Mouse (Mus musculus): ENCODE results near the gene Paqr4. TPM values are rescaled to one million over a fixed set of nuclear protein-coding genes. Genes with fewer than 3 reads are reported as not detected.

Paqr4 gene
- polyA plus RNA-seq, 1 experiment from 2014 or later = 26.3 TPM

DNA sequence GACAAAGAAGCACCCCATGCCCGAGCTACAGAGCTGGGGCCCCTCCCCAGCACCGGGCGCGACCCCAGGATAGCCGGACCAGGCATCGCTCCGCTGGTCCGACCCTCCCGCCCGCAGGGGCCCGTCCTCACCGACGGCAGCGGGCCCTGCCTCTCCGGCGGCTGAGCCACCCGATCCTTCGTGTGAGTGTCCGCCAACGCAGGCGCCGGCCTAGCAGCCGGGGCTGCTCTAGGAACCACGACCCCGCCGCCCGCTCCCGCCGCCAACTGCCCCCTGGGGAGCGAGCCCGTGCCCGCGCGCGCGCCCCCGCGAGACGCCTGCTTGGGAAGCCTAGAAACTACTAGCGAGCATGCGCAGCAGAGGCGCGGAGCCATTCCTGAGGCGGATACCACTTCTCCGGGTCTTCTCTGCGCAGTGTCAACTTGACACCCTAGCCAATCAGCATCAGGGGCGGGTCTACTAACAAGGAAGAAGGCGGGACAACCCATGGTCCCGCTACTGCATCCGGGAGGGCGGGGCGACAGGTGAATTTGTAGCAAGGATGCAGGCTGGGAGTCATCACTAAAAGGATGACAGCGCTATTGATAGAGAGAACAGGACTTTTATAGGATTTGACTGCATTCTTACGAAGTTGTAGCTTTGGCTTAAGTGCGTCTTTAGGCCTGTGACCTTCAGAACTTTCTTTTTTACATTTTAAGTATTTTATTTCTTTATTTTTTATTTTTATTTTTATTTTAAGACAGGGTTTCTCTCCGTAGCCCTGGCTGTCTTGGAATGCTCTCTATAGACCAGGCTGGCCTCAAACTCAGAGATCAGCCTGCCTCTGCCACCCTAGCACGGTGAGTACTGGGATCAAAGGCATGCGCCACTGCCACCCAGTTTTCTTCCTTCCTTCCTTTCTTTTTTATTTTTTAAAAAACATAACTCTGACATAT lies 30.9 kb upstream of the Paqr4 start, which contains the start of gene Flywch1:
Gene Flywch1, minus strand, starts transcription at position 319 of the 935 bp plus-strand sequence.
- Histone ChIP-seq H3K4me3 (ENCODE audit: low read depth, low read length) (peak within 1 kb of the TSS; percentile 66), H3K9ac (ENCODE audit: low read length) (peak within 1 kb of the TSS; percentile 83), H3K36me3 (ENCODE audit: control insufficient read depth, insufficient read depth, low read length) (peaks cover 2% of the 10 kb centered on the region; the same call in 1 of the 2 replicates), H3K27ac (replicated peaks) (peak within 1 kb of the TSS; percentile 72), H3K9me3 (ENCODE audit: control insufficient read depth, low read length) (no peaks in the 10 kb centered on the region), H3K4me1 (replicated peaks; ENCODE audit: control insufficient read depth, insufficient read depth) (no peaks in the 10 kb centered on the region), H3K27me3 (ENCODE audit: control insufficient read depth, insufficient read depth, low read length) (no peaks in the 10 kb centered on the region), H3K4me2 (replicated peaks; ENCODE audit: low read depth) (peak within 1 kb of the TSS; percentile 80)
- no peak; the same call in 1 of the 2 replicates for TF ChIP-seq CTCF (IDR thresholded peaks at IDR 0.05; ENCODE audit: low read depth)
- TF ChIP-seq EP300 (optimal IDR thresholded peaks at IDR 0.05) = no peak
- ATAC-seq (ENCODE audit: low FRiP score, low TSS enrichment) (peak; percentile 98), DNase-seq (ENCODE audit: low spot score) (peak; percentile 97)
- 3% methylated on average over 53 of the region's 58 CpGs for WGBS

- Histone ChIP-seq H3K4me2 (replicated peaks; ENCODE audit: low read depth) (peak overlapping the region; percentile 80), H3K27ac (replicated peaks) (peak overlapping the region; percentile 72), H3K4me1 (replicated peaks; ENCODE audit: control insufficient read depth, insufficient read depth) (no peaks in the 10 kb centered on the region), H3K27me3 (ENCODE audit: control insufficient read depth, insufficient read depth, low read length) (no peaks in the 10 kb centered on the region), H3K4me3 (ENCODE audit: low read depth, low read length) (peak overlapping the region; percentile 66), H3K9ac (ENCODE audit: low read length) (peak overlapping the region; percentile 83), H3K9me3 (ENCODE audit: control insufficient read depth, low read length) (no peaks in the 10 kb centered on the region), H3K36me3 (ENCODE audit: control insufficient read depth, insufficient read depth, low read length) (peaks cover 2% of the 10 kb centered on the region; the same call in 1 of the 2 replicates)
- WGBS = 2% methylated on average over 19 of the region's 19 CpGs
- ATAC-seq (ENCODE audit: low FRiP score, low TSS enrichment) (no peak), DNase-seq (ENCODE audit: low spot score) (no peak)
- TF ChIP-seq EP300 (optimal IDR thresholded peaks at IDR 0.05) (no peak), CTCF (IDR thresholded peaks at IDR 0.05; ENCODE audit: low read depth) (no peak)
These were observed 30.2 kb upstream of the Paqr4 start for GRCm38 (mm10) chr17:23770896-23771283.

DNA sequence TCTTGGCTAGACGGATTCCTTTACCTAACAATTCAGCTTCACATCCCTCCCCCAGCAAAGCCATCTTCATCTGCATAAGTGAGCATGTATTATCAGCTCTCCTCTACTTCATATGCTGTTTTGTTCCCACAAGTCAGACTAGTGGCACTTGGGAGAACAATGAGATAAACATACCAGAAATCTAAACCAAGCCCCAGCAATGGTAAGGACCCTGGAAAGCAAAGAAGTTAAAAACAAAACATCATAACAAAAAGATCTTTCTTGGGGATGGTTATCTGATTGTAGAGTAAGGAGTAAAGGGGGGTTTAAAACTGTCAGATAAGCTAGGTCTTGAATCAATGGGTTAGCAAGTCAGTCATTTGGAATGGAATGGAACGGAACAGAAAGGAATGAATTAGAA lies 29.8 kb upstream of the Paqr4 start:
- no peak overlapping the region for H3K27ac ChIP-seq (replicated peaks)

DNA sequence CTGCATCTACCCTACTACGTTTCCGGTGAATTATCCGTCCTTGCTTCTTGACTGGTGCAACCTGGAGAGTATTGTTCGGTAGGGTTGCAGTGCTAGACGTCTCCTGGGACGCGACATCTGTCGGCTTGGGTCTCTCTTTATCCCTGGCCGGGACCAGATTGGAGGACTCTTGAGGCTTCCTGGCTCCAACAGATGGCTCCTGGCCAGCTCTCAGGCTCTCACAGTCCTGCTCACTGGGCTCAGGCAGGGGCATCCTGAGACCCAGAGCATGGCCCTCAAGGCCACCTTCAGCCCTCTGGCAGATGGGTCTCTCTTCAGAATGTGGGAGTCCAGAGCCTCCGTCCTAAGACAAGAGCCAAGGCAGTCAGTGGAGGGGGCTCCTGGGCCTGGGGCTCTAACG lies 22.3 kb upstream of the Paqr4 start:
- 91% methylated on average over 11 of the region's 11 CpGs for WGBS
- Histone ChIP-seq H3K4me2 (replicated peaks; ENCODE audit: low read depth) (no peak overlapping the region), H3K9me3 (ENCODE audit: control insufficient read depth, low read length) (no peaks in the 10 kb centered on the region), H3K4me3 (ENCODE audit: low read depth, low read length) (no peak overlapping the region), H3K9ac (ENCODE audit: low read length) (no peak overlapping the region), H3K27me3 (ENCODE audit: control insufficient read depth, insufficient read depth, low read length) (no peaks in the 10 kb centered on the region), H3K27ac (replicated peaks) (no peak overlapping the region), H3K36me3 (ENCODE audit: control insufficient read depth, insufficient read depth, low read length) (peaks cover 10% of the 10 kb centered on the region; the same call in 1 of the 2 replicates), H3K4me1 (replicated peaks; ENCODE audit: control insufficient read depth, insufficient read depth) (no peaks in the 10 kb centered on the region)
- no peak for DNase-seq (ENCODE audit: low spot score)
- no peak for ATAC-seq (ENCODE audit: low FRiP score, low TSS enrichment)
- no peak for TF ChIP-seq CTCF (IDR thresholded peaks at IDR 0.05; ENCODE audit: low read depth)
- TF ChIP-seq EP300 (optimal IDR thresholded peaks at IDR 0.05) = no peak

More for the DNA sequence above, 29.8 kb upstream of the Paqr4 start:
- Histone ChIP-seq H3K4me2 (replicated peaks; ENCODE audit: low read depth) (peak overlapping the region; percentile 80), H3K4me1 (replicated peaks; ENCODE audit: control insufficient read depth, insufficient read depth) (no peaks in the 10 kb centered on the region), H3K9me3 (ENCODE audit: control insufficient read depth, low read length) (no peaks in the 10 kb centered on the region), H3K9ac (ENCODE audit: low read length) (no peak overlapping the region; the same call in 1 of the 2 replicates), H3K4me3 (ENCODE audit: low read depth, low read length) (peak overlapping the region; percentile 66), H3K36me3 (ENCODE audit: control insufficient read depth, insufficient read depth, low read length) (peaks cover 2% of the 10 kb centered on the region; the same call in 1 of the 2 replicates), H3K27me3 (ENCODE audit: control insufficient read depth, insufficient read depth, low read length) (no peaks in the 10 kb centered on the region)
- WGBS = 37% methylated on average over 2 of the region's 2 CpGs
- DNase-seq (ENCODE audit: low spot score) (no peak), ATAC-seq (ENCODE audit: low FRiP score, low TSS enrichment) (no peak)
- no peak for TF ChIP-seq EP300 (optimal IDR thresholded peaks at IDR 0.05)
- TF ChIP-seq CTCF (IDR thresholded peaks at IDR 0.05; ENCODE audit: low read depth) = no peak

GRCm38 (mm10) chr17:23761155-23761554 lies 20.5 kb upstream of the Paqr4 start:
- Histone ChIP-seq H3K27me3 (ENCODE audit: control insufficient read depth, insufficient read depth, low read length) (no peaks in the 10 kb centered on the region), H3K36me3 (ENCODE audit: control insufficient read depth, insufficient read depth, low read length) (peaks cover 16% of the 10 kb centered on the region), H3K4me1 (replicated peaks; ENCODE audit: control insufficient read depth, insufficient read depth) (no peaks in the 10 kb centered on the region), H3K9me3 (ENCODE audit: control insufficient read depth, low read length) (no peaks in the 10 kb centered on the region), H3K4me3 (ENCODE audit: low read depth, low read length) (no peak overlapping the region), H3K27ac (replicated peaks) (no peak overlapping the region), H3K4me2 (replicated peaks; ENCODE audit: low read depth) (no peak overlapping the region), H3K9ac (ENCODE audit: low read length) (no peak overlapping the region)
- ATAC-seq (ENCODE audit: low FRiP score, low TSS enrichment) (no peak), DNase-seq (ENCODE audit: low spot score) (no peak)
- no peak for TF ChIP-seq EP300 (optimal IDR thresholded peaks at IDR 0.05)
- WGBS = 94% methylated on average over 3 of the region's 3 CpGs

GRCm38 (mm10) chr17:23760231-23760630 lies 19.6 kb upstream of the Paqr4 start:
- Histone ChIP-seq H3K9ac (ENCODE audit: low read length) (no peak overlapping the region), H3K4me3 (ENCODE audit: low read depth, low read length) (no peak overlapping the region), H3K27me3 (ENCODE audit: control insufficient read depth, insufficient read depth, low read length) (no peaks in the 10 kb centered on the region), H3K9me3 (ENCODE audit: control insufficient read depth, low read length) (no peaks in the 10 kb centered on the region), H3K4me1 (replicated peaks; ENCODE audit: control insufficient read depth, insufficient read depth) (no peaks in the 10 kb centered on the region), H3K36me3 (ENCODE audit: control insufficient read depth, insufficient read depth, low read length) (peaks cover 21% of the 10 kb centered on the region), H3K27ac (replicated peaks) (no peak overlapping the region), H3K4me2 (replicated peaks; ENCODE audit: low read depth) (no peak overlapping the region)
- no peak for ATAC-seq (ENCODE audit: low FRiP score, low TSS enrichment)
- 94% methylated on average over 9 of the region's 9 CpGs for WGBS
- DNase-seq (ENCODE audit: low spot score) = no peak
- TF ChIP-seq EP300 (optimal IDR thresholded peaks at IDR 0.05) = no peak
- no peak for TF ChIP-seq CTCF (IDR thresholded peaks at IDR 0.05; ENCODE audit: low read depth)

Measured in stomach, postnatal 0 days (tissue).